Comparison of ENCODE assay signal across 12 mouse cellular contexts in genomic region chr15:101123202-101123601, GRCm38 (mm10). TPM values are rescaled to one million over a fixed set of nuclear protein-coding genes. Genes with fewer than 3 reads are reported as not detected.
DNase-seq lines count a peak whose midpoint lies in the region; ATAC-seq and TF ChIP-seq lines count a peak whose summit lies in the region.
"Had no signal": no experiment of that assay in that cellular context is flagged by ENCODE, and none has a peak within 500 bp of the region (broad histone marks: within the 10 kb centered on the region; RNA-seq: fewer than 3 reads in every experiment).

No protein-coding gene starts in this region.

- no peak for ATAC-seq in intestine, embryonic 16.5 days
- ATAC-seq in lung, embryonic 14.5 days (ENCODE audit: insufficient read depth) = no peak
- ATAC-seq: forebrain, embryonic 13.5 days had no signal

- H3K4me2 ChIP-seq in intestine, embryonic 16.5 days (ENCODE audit: low read depth, low read length) = no peak overlapping the region
- no peak overlapping the region for H3K4me2 ChIP-seq in lung, embryonic 14.5 days
- H3K4me2 ChIP-seq: forebrain, embryonic 13.5 days; neural tube, embryonic 13.5 days had no signal

- H3K36me3 ChIP-seq in embryonic facial prominence, embryonic 10.5 days (replicated peaks) = no peaks in the 10 kb centered on the region
- no peaks in the 10 kb centered on the region for H3K36me3 ChIP-seq in intestine, embryonic 16.5 days (ENCODE audit: control insufficient read depth, insufficient read depth, low read length)
- H3K36me3 ChIP-seq in lung, embryonic 14.5 days (ENCODE audit: insufficient read depth) = no peaks in the 10 kb centered on the region
- H3K36me3 ChIP-seq: neural tube, embryonic 13.5 days had no signal

- peak; percentile 62 for DNase-seq in gastrocnemius, adult 2 months
- no peak for DNase-seq in gastrocnemius, postnatal 14 days
- no peak for DNase-seq in embryonic facial prominence, embryonic 10.5 days (ENCODE audit: low spot score)
- no peak for DNase-seq in lung, embryonic 14.5 days
- no peak for DNase-seq in urinary bladder, postnatal 4 days (ENCODE audit: low spot score in 2 of 2)
- no peak for DNase-seq in ovary, postnatal 10 days (ENCODE audit: low spot score)
- DNase-seq in cerebellum, adult 8-10 months = no peak
- DNase-seq: B cell, adult 2 months had no signal

- no peaks in the 10 kb centered on the region for H3K9me3 ChIP-seq in embryonic facial prominence, embryonic 10.5 days
- H3K9me3 ChIP-seq in intestine, embryonic 16.5 days (ENCODE audit: control insufficient read depth, low read length) = no peaks in the 10 kb centered on the region
- no peaks in the 10 kb centered on the region for H3K9me3 ChIP-seq in lung, embryonic 14.5 days (ENCODE audit: low read depth, low read length)
- H3K9me3 ChIP-seq: forebrain, embryonic 13.5 days; neural tube, embryonic 13.5 days had no signal

- H3K27me3 ChIP-seq in embryonic facial prominence, embryonic 10.5 days (replicated peaks; ENCODE audit: low read depth, poor library complexity, severe bottlenecking) = peaks cover 43% of the 10 kb centered on the region
- no peaks in the 10 kb centered on the region for H3K27me3 ChIP-seq in intestine, embryonic 16.5 days (replicated peaks; ENCODE audit: control insufficient read depth, insufficient read depth, low read length)
- 0 out of 2 replicates have a peak, but pooled peaks cover 2% of the 10 kb centered on the region for H3K27me3 ChIP-seq in lung, embryonic 14.5 days (ENCODE audit: insufficient read depth, low read length)

- no peak overlapping the region for H3K9ac ChIP-seq in intestine, embryonic 16.5 days (ENCODE audit: low read depth, low read length)
- H3K9ac ChIP-seq in lung, embryonic 14.5 days = no peak overlapping the region
- H3K9ac ChIP-seq: forebrain, embryonic 13.5 days; neural tube, embryonic 13.5 days had no signal

- intact Hi-C loops in gastrocnemius, adult 2 months (cut with DNase I) = no loop called here
- intact Hi-C loops in gastrocnemius, postnatal 14 days (cut with DNase I; ENCODE audit: low total_unique reads) = no loop called here

- peak overlapping the region; percentile 89 for H3K27ac ChIP-seq in gastrocnemius, adult 2 months
- peak overlapping the region; percentile 65 for H3K27ac ChIP-seq in embryonic facial prominence, embryonic 10.5 days (replicated peaks)
- H3K27ac ChIP-seq in intestine, embryonic 16.5 days (ENCODE audit: low read length) = peak overlapping the region; percentile 39; the same call in 1 of the 2 replicates
- peak overlapping the region; percentile 50; the same call in 1 of the 2 replicates for H3K27ac ChIP-seq in lung, embryonic 14.5 days (ENCODE audit: low read depth)
- H3K27ac ChIP-seq: forebrain, embryonic 13.5 days; neural tube, embryonic 13.5 days had no signal

- 59% methylated on average over 4 of the region's 4 CpGs for WGBS in embryonic facial prominence, embryonic 10.5 days
- WGBS in intestine, embryonic 16.5 days = 52% methylated on average over 4 of the region's 4 CpGs
- 51% methylated on average over 4 of the region's 4 CpGs for WGBS in lung, embryonic 14.5 days

- TF ChIP-seq CTCF in gastrocnemius, adult 2 months (IDR thresholded peaks at IDR 0.05) = no peak
- TF ChIP-seq CTCF in lung, embryonic 14.5 days (IDR thresholded peaks at IDR 0.05; ENCODE audit: low read depth) = no peak

- H3K4me3 ChIP-seq in gastrocnemius, adult 2 months = no peak overlapping the region
- H3K4me3 ChIP-seq in embryonic facial prominence, embryonic 10.5 days = no peak overlapping the region
- no peak overlapping the region for H3K4me3 ChIP-seq in intestine, embryonic 16.5 days (ENCODE audit: low read length)
- H3K4me3 ChIP-seq in lung, embryonic 14.5 days (ENCODE audit: low read depth, low read length) = no peak overlapping the region
- H3K4me3 ChIP-seq: forebrain, embryonic 13.5 days; neural tube, embryonic 13.5 days had no signal

- peaks cover 32% of the 10 kb centered on the region for H3K4me1 ChIP-seq in embryonic facial prominence, embryonic 10.5 days
- peaks cover 19% of the 10 kb centered on the region for H3K4me1 ChIP-seq in intestine, embryonic 16.5 days (ENCODE audit: control insufficient read depth, insufficient read depth, low read length)
- H3K4me1 ChIP-seq in lung, embryonic 14.5 days (ENCODE audit: insufficient read depth) = no peaks in the 10 kb centered on the region
- H3K4me1 ChIP-seq: neural tube, embryonic 13.5 days had no signal

RNA-seq across cellular contexts. Expression of gene Acvrl1, which starts 5.1 kb away (rescaled TPM):
- 10 to 100 TPM; 10.2 to 14.5 TPM for total RNA-seq in gastrocnemius, adult 2 months (2021)
- 10 to 100 TPM; 12.9 to 15.0 TPM for total RNA-seq in gastrocnemius, postnatal 14 days (2021)
- 10.3 and 10.6 TPM in 2 replicates for polyA plus RNA-seq in embryonic facial prominence, embryonic 10.5 days (2016; fragmentation: Nextera tagmentation; extraction: Ambion mirVana)
- polyA plus RNA-seq in intestine, embryonic 16.5 days (2015; fragmentation: Nextera tagmentation; extraction: Ambion mirVana) = 31.2 and 31.9 TPM in 2 replicates
- polyA plus RNA-seq in lung, embryonic 14.5 days (2014; fragmentation: Nextera tagmentation; extraction: Ambion mirVana) = 34.4 and 39.0 TPM in 2 replicates

RNA-seq across cellular contexts. Expression of gene Ankrd33, which starts 7.6 kb away (rescaled TPM):
- not detected for total RNA-seq in gastrocnemius, adult 2 months (2021)
- not detected for total RNA-seq in gastrocnemius, postnatal 14 days (2021)
- 0.10 TPM in 1 of 2 replicates, not detected in the other for polyA plus RNA-seq in embryonic facial prominence, embryonic 10.5 days (2016; fragmentation: Nextera tagmentation; extraction: Ambion mirVana)
- polyA plus RNA-seq in intestine, embryonic 16.5 days (2015; fragmentation: Nextera tagmentation; extraction: Ambion mirVana) = not detected in 2 replicates
- not detected in 2 replicates for polyA plus RNA-seq in lung, embryonic 14.5 days (2014; fragmentation: Nextera tagmentation; extraction: Ambion mirVana)
- total RNA-seq: hematopoietic stem cell, adult 5-6 weeks had no signal
- polyA plus RNA-seq: forebrain, embryonic 13.5 days; neural tube, embryonic 13.5 days had no signal

RNA-seq across cellular contexts. Expression of gene Fignl2, which starts 44.8 kb away (rescaled TPM):
- under 1 TPM; 0.67 to 0.77 TPM for total RNA-seq in gastrocnemius, adult 2 months (2021)
- total RNA-seq in gastrocnemius, postnatal 14 days (2021) = 1 to 10 TPM; 1.3 to 1.4 TPM
- polyA plus RNA-seq in embryonic facial prominence, embryonic 10.5 days (2016; fragmentation: Nextera tagmentation; extraction: Ambion mirVana) = 1.2 and 1.7 TPM in 2 replicates
- 0.12 TPM in 2 replicates for polyA plus RNA-seq in intestine, embryonic 16.5 days (2015; fragmentation: Nextera tagmentation; extraction: Ambion mirVana)
- 0.26 and 0.34 TPM in 2 replicates for polyA plus RNA-seq in lung, embryonic 14.5 days (2014; fragmentation: Nextera tagmentation; extraction: Ambion mirVana)
- total RNA-seq: hematopoietic stem cell, adult 5-6 weeks had no signal
- polyA plus RNA-seq: forebrain, embryonic 13.5 days had no signal

RNA-seq across cellular contexts. Expression of gene Acvr1b, which starts 50.7 kb away (rescaled TPM):
- total RNA-seq in gastrocnemius, adult 2 months (2021) = 10 to 100 TPM; 26.9 to 30.8 TPM
- total RNA-seq in gastrocnemius, postnatal 14 days (2021) = 10 to 100 TPM; 21.8 to 29.9 TPM
- 5.5 and 6.2 TPM in 2 replicates for polyA plus RNA-seq in embryonic facial prominence, embryonic 10.5 days (2016; fragmentation: Nextera tagmentation; extraction: Ambion mirVana)
- 10.4 and 11.0 TPM in 2 replicates for polyA plus RNA-seq in intestine, embryonic 16.5 days (2015; fragmentation: Nextera tagmentation; extraction: Ambion mirVana)
- 6.3 and 6.4 TPM in 2 replicates for polyA plus RNA-seq in lung, embryonic 14.5 days (2014; fragmentation: Nextera tagmentation; extraction: Ambion mirVana)

Comparison
In these comparisons a context has a peak if more than half of its experiments do, and no peak if none do; other contexts are left out.
1. H3K27ac ChIP-seq: peak in every context shown above with its lines; median percentile 89 in gastrocnemius, adult 2 months; 65 in embryonic facial prominence, embryonic 10.5 days; 50 in lung, embryonic 14.5 days; 39 in intestine, embryonic 16.5 days.